Mouse (Mus musculus) MEL (cell line): Measurements from ENCODE around the gene Tnfaip1. TPM values are rescaled to one million over a fixed set of nuclear protein-coding genes. Genes with fewer than 3 reads are reported as not detected.
A peak's percentile ranks its signal among the peaks of the same experiment; 100 is the strongest.

ENCODE experiments used
- DNase-seq: peaks from one replicate; pipeline ENCODE4 v3.0.0; 2011; ENCODE audit warnings: low read depth, low spot score
- H3K27ac ChIP-seq: 2 replicates; pipeline ENCODE4 v1.5.1; 2012; ENCODE audit warnings: low read depth, mild to moderate bottlenecking, control low read depth, low read length, moderate library complexity; ENCODE audit not compliant: control insufficient read depth
- H3K27me3 ChIP-seq, 2 experiments: fragments of 150-350 bp in 1 of 2; sonication (generic) in 1 of 2; 2 replicates each; pipeline ENCODE4 v1.6.1; 2012; ENCODE audit warnings: low read length in 2 of 2, mild to moderate bottlenecking in 2 of 2, improper control_type of control experiment in 1 of 2, moderate library complexity in 1 of 2; ENCODE audit not compliant: insufficient read depth in 2 of 2, control insufficient read depth in 1 of 2
- H3K36me3 ChIP-seq, 2 experiments: 2 replicates each; pipeline ENCODE4 v1.6.1; 2012 to 2014; ENCODE audit warnings: low read length in 2 of 2, improper control_type of control experiment in 1 of 2, inconsistent platforms in 1 of 2, mild to moderate bottlenecking in 1 of 2; ENCODE audit not compliant: insufficient read depth in 2 of 2, control insufficient read depth in 1 of 2
- H3K4me1 ChIP-seq, 2 experiments: fragments of 150-350 bp in 1 of 2; sonication (generic) in 1 of 2; 2 replicates each; pipeline ENCODE4 v1.6.1; 2012; ENCODE audit warnings: low read length in 2 of 2, improper control_type of control experiment in 1 of 2, mild to moderate bottlenecking in 1 of 2; ENCODE audit not compliant: insufficient read depth in 2 of 2, control insufficient read depth in 1 of 2
- H3K4me3 ChIP-seq, 2 experiments: fragments of 150-350 bp in 1 of 2; sonication (generic) in 1 of 2; 2 replicates each; pipeline ENCODE4 v1.5.1; 2012; ENCODE audit warnings: low read depth in 2 of 2, low read length in 2 of 2, mild to moderate bottlenecking in 2 of 2, moderate library complexity in 2 of 2, control low read depth in 1 of 2, improper control_type of control experiment in 1 of 2; ENCODE audit not compliant: control insufficient read depth in 1 of 2, insufficient read depth in 1 of 2
- H3K79me2 ChIP-seq: 2 replicates; pipeline ENCODE4 v1.6.1; 2012; ENCODE audit warnings: mild to moderate bottlenecking, low read length, moderate library complexity; ENCODE audit not compliant: control insufficient read depth, poor library complexity, insufficient read depth
- H3K9ac ChIP-seq: 2 replicates; pipeline ENCODE4 v1.6.1; 2012; ENCODE audit warnings: low read depth, mild to moderate bottlenecking, control low read depth, low read length, moderate library complexity; ENCODE audit not compliant: control insufficient read depth, poor library complexity, severe bottlenecking
- H3K9me3 ChIP-seq: fragments of 150-350 bp; sonication (generic); replicated peaks from 2 replicates; pipeline ENCODE4 v1.6.1; 2012; ENCODE audit warnings: mild to moderate bottlenecking, low read length, improper control_type of control experiment, moderate library complexity; ENCODE audit not compliant: insufficient read depth
- CHD1 ChIP-seq: IDR thresholded peaks from 2 replicates; pipeline ENCODE4 v1.6.1; 2012; ENCODE audit warnings: low read depth, mild to moderate bottlenecking, inconsistent platforms, low read length, improper control_type of control experiment
- CHD2 ChIP-seq: IDR thresholded peaks from 2 replicates; pipeline ENCODE4 v1.6.1; 2011; ENCODE audit warnings: low read length, improper control_type of control experiment
- CTCF ChIP-seq, 3 experiments: IDR thresholded peaks in 2 of 3; conservative IDR thresholded peaks in 1 of 3; 2 replicates each; pipeline ENCODE4 v1.5.1; 2011 to 2012; ENCODE audit warnings: low read length in 3 of 3, low read depth in 2 of 3, mild to moderate bottlenecking in 2 of 3, improper control_type of control experiment in 1 of 3, inconsistent platforms in 1 of 3, mixed read lengths in 1 of 3, moderate library complexity in 1 of 3; ENCODE audit not compliant: control insufficient read depth in 1 of 3, insufficient read depth in 1 of 3, poor library complexity in 1 of 3, severe bottlenecking in 1 of 3
- ELF1 ChIP-seq: IDR thresholded peaks from 2 replicates; pipeline ENCODE4 v1.6.1; 2014; ENCODE audit warnings: low read depth, mild to moderate bottlenecking, inconsistent platforms, low read length, improper control_type of control experiment, moderate library complexity
- EP300 ChIP-seq, 2 experiments: IDR thresholded peaks; 2 replicates each; pipeline ENCODE4 v1.6.1; 2011; ENCODE audit warnings: improper control_type of control experiment in 2 of 2, low read length in 2 of 2, low read depth in 1 of 2, mild to moderate bottlenecking in 1 of 2
- ETS1 ChIP-seq: IDR thresholded peaks from 2 replicates; pipeline ENCODE4 v1.6.1; 2012; ENCODE audit warnings: low read depth, mild to moderate bottlenecking, inconsistent platforms, low read length, improper control_type of control experiment, moderate library complexity
- GABPA ChIP-seq: IDR thresholded peaks from 2 replicates; pipeline ENCODE4 v1.6.1; 2012; ENCODE audit warnings: low read depth, mild to moderate bottlenecking, inconsistent platforms, low read length, improper control_type of control experiment, moderate library complexity
- GATA1 ChIP-seq: IDR thresholded peaks from 2 replicates; pipeline ENCODE4 v1.6.1; 2011; ENCODE audit warnings: low read depth, low read length, improper control_type of control experiment
- HCFC1 ChIP-seq: IDR thresholded peaks from 2 replicates; pipeline ENCODE4 v1.6.1; 2012; ENCODE audit warnings: low read depth, mild to moderate bottlenecking, inconsistent platforms, low read length, improper control_type of control experiment, moderate library complexity
- JUND ChIP-seq: IDR thresholded peaks from 2 replicates; pipeline ENCODE4 v1.6.1; 2011; ENCODE audit warnings: low read depth, mild to moderate bottlenecking, improper control_type of control experiment, low read length
- MAFK ChIP-seq: IDR thresholded peaks from 2 replicates; pipeline ENCODE4 v1.6.1; 2011; ENCODE audit warnings: low read depth, mild to moderate bottlenecking, low read length, improper control_type of control experiment, borderline replicate concordance
- MAX ChIP-seq: IDR thresholded peaks from 2 replicates; pipeline ENCODE4 v1.6.1; 2011; ENCODE audit warnings: low read length, improper control_type of control experiment
- MAZ ChIP-seq: IDR thresholded peaks from 2 replicates; pipeline ENCODE4 v1.6.1; 2012; ENCODE audit warnings: low read depth, mild to moderate bottlenecking, inconsistent platforms, low read length, improper control_type of control experiment
- MXI1 ChIP-seq: IDR thresholded peaks from 2 replicates; pipeline ENCODE4 v1.6.1; 2011; ENCODE audit warnings: mild to moderate bottlenecking, low read depth, low read length, improper control_type of control experiment
- MYB ChIP-seq: IDR thresholded peaks from 2 replicates; pipeline ENCODE4 v1.6.1; 2011; ENCODE audit warnings: mild to moderate bottlenecking, low read depth, low read length, improper control_type of control experiment
- MYC ChIP-seq: IDR thresholded peaks from 2 replicates; pipeline ENCODE4 v1.6.1; 2011; ENCODE audit warnings: low read depth, mild to moderate bottlenecking, low read length, improper control_type of control experiment, moderate library complexity
- NELFE ChIP-seq: IDR thresholded peaks from 2 replicates; pipeline ENCODE4 v1.6.1; 2011; ENCODE audit warnings: low read depth, low read length, improper control_type of control experiment
- NRF1 ChIP-seq: IDR thresholded peaks from 2 replicates; pipeline ENCODE4 v1.6.1; 2014; ENCODE audit warnings: low read depth, mild to moderate bottlenecking, inconsistent platforms, low read length, improper control_type of control experiment, moderate library complexity; ENCODE audit not compliant: poor library complexity, insufficient read depth, severe bottlenecking
- POLR2A ChIP-seq, 2 experiments: IDR thresholded peaks; 2 replicates each; pipeline ENCODE4 v1.6.1; 2011 to 2012; ENCODE audit warnings: low read length in 2 of 2, mild to moderate bottlenecking in 2 of 2, control low read depth in 1 of 2, improper control_type of control experiment in 1 of 2, low read depth in 1 of 2, moderate library complexity in 1 of 2; ENCODE audit not compliant: control insufficient read depth in 1 of 2, insufficient read depth in 1 of 2, poor library complexity in 1 of 2
- POLR2AphosphoS2 ChIP-seq: IDR thresholded peaks from 2 replicates; pipeline ENCODE4 v1.6.1; 2011; ENCODE audit warnings: low read length, improper control_type of control experiment
- POLR2AphosphoS5 ChIP-seq: IDR thresholded peaks from 2 replicates; pipeline ENCODE4 v1.6.1; 2012; ENCODE audit warnings: low read depth, borderline replicate concordance, mild to moderate bottlenecking, inconsistent platforms, low read length, moderate library complexity, mixed read lengths
- RAD21 ChIP-seq: IDR thresholded peaks from 2 replicates; pipeline ENCODE4 v1.6.1; 2011; ENCODE audit warnings: mild to moderate bottlenecking, low read depth, low read length, improper control_type of control experiment
- SIN3A ChIP-seq: IDR thresholded peaks from 2 replicates; pipeline ENCODE4 v1.6.1; 2012; ENCODE audit warnings: low read length, improper control_type of control experiment, inconsistent platforms
- SMC3 ChIP-seq: IDR thresholded peaks from 2 replicates; pipeline ENCODE4 v1.6.1; 2011; ENCODE audit warnings: low read depth, low read length, improper control_type of control experiment
- TAL1 ChIP-seq: IDR thresholded peaks from 2 replicates; pipeline ENCODE4 v1.6.1; 2012; ENCODE audit warnings: mild to moderate bottlenecking, inconsistent platforms, low read length, moderate library complexity, mixed read lengths
- TBP ChIP-seq: IDR thresholded peaks from 2 replicates; pipeline ENCODE4 v1.8.0; 2011; ENCODE audit warnings: low read depth, low read length, improper control_type of control experiment
- UBTF ChIP-seq: IDR thresholded peaks from 2 replicates; pipeline ENCODE4 v1.6.1; 2012; ENCODE audit warnings: low read depth, mild to moderate bottlenecking, inconsistent platforms, low read length, improper control_type of control experiment, moderate library complexity, borderline replicate concordance; ENCODE audit not compliant: insufficient read depth
- USF1 ChIP-seq: IDR thresholded peaks from 2 replicates; pipeline ENCODE4 v1.6.1; 2014; ENCODE audit warnings: low read depth, mild to moderate bottlenecking, inconsistent platforms, low read length, improper control_type of control experiment, moderate library complexity
- ZKSCAN1 ChIP-seq: IDR thresholded peaks from 2 replicates; pipeline ENCODE4 v1.6.1; 2012; ENCODE audit warnings: low read depth, mild to moderate bottlenecking, inconsistent platforms, low read length, improper control_type of control experiment, moderate library complexity
- ZMIZ1 ChIP-seq: IDR thresholded peaks from 2 replicates; pipeline ENCODE4 v1.6.1; 2012; ENCODE audit warnings: low read depth, mild to moderate bottlenecking, inconsistent platforms, low read length, improper control_type of control experiment, moderate library complexity
- ZNF384 ChIP-seq: IDR thresholded peaks from 2 replicates; pipeline ENCODE4 v1.6.1; 2012; ENCODE audit warnings: low read depth, mild to moderate bottlenecking, inconsistent platforms, low read length, improper control_type of control experiment
- polyA plus RNA-seq, 2 experiments: library from polyadenylated mRNA; stranded (reverse) in 1 of 2; unstranded in 1 of 2; fragments of >175 nt in 1 of 2; fragments of >200 nt in 1 of 2; gene quantifications; 2 replicates each; pipeline versions ENCODE4 v1.2.1 to v1.2.4; 2012; ENCODE audit warnings: low replicate concordance in 2 of 2, low read depth in 1 of 2; ENCODE audit not compliant: insufficient read length in 2 of 2, insufficient read depth in 1 of 2, missing spikeins in 1 of 2
- total RNA-seq: library from RNA; depleted of rRNA; stranded (reverse); fragments of 300-350 nt; gene quantifications from 2 replicates; pipeline ENCODE4 v1.2.3, GENCODE M21; 2012

Tnfaip1 gene
- total and polyA plus RNA-seq, 3 experiments = 3.9 to 7.4 TPM; not detected in 1

DNA sequence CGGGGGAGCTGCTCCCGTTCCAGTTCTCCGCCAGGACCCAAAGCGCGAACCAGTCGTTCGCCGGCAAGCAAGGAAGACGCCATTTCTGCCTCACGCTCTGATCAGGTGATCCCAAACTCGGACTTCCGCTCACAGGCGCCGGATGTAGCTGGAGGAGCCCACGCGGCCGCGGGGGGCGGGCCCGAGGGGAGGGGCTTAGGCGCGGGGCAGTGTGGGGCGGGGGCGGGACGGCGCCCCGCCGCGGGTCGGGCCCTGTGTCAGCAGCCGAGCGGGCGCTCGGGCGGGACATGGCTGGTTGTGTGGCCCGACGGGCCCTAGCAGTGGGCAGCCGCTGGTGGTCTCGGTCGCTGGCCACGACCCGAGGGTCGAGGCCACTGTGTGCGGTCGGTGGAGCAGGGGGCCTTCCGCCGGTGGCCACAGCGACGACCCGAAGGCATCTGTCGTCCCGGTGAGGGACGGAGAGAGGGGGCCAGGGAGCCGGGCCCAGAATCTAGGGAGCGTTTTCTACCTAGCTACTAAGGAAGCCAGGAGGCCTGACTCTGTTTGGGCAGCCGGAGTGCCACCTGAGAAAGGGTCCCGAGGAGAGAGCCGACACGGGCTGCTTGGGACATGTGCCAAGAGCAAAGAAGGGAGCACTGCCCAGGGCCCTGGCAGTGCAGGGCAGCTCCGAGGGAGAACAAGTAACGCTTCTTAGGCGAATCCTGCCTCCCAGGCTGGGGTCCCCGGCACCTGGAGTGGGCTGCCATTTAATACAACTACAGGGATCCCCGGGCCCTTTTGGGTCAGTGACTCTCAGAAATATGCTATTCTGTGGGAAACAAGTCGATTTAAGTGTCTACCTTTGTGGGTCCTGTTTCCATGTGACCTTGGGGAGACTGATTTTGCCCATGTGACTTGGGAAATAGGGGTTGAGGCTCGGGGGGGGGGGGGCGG, 23.8 kb downstream of the Tnfaip1 start, which contains the start of the genes Tmem199 and Poldip2 (continued):
- TF ChIP-seq NELFE = peak; percentile 98
- 0 out of 4 replicates have a peak, but pooled peaks of 1 of the 2 experiments have one; percentile 34 for TF ChIP-seq EP300 (IDR thresholded peaks at IDR 0.05; ENCODE audit: low read depth in 1 of 2, low read length in 2 of 2)
- no peak for TF ChIP-seq ZKSCAN1
- peak; percentile 90 for TF ChIP-seq POLR2AphosphoS2
- 0 out of 6 replicates have a peak, but pooled peaks of 1 of the 3 experiments have one; percentile 0 for TF ChIP-seq CTCF (IDR thresholded peaks at IDR 0.05 in 2 of 3, conservative IDR thresholded peaks at IDR 0.05 in 1 of 3; ENCODE audit: control insufficient read depth in 1 of 3, insufficient read depth in 1 of 3, low read depth in 2 of 3, low read length in 3 of 3, poor library complexity in 1 of 3, severe bottlenecking in 1 of 3)
- 0 out of 2 replicates have a peak, but pooled peaks have one; percentile 27 for TF ChIP-seq NRF1
- TF ChIP-seq TBP = peak; percentile 86
- peak; percentile 98 to 99 for TF ChIP-seq POLR2A (IDR thresholded peaks at IDR 0.05; ENCODE audit: control insufficient read depth in 1 of 2, insufficient read depth in 1 of 2, low read depth in 1 of 2, low read length in 2 of 2, poor library complexity in 1 of 2)
- no peak for TF ChIP-seq MYB
- TF ChIP-seq USF1 = peak; percentile 96
- no peak; the same call in 1 of the 2 replicates for TF ChIP-seq UBTF
- peak; percentile 84 for TF ChIP-seq ELF1
- no peak for TF ChIP-seq CHD2
- TF ChIP-seq, all 39 proteins: peak for 22

DNA sequence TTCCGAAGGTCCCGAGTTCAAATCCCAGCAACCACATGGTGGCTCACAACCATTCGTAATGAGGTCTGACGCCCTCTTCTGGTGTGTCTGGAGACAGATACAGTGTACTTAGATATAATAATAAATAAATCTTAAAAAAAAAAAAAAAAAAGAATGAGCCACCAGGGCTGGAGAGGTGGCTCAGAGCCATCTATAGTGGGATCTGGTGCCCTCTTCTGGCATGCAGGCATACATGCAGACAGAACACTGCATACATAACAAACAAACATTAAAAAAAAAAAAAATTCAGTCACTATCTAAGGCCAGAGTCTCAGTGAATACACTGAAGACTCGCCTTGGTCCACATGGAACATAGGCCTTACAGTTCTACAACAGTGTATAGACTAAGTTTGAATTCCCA, 27.0 kb downstream of the Tnfaip1 start:
- Histone ChIP-seq H3K4me3 (no peak overlapping the region), H3K27ac (no peak overlapping the region), H3K27me3 (no peaks in the 10 kb centered on the region), H3K9ac (no peak overlapping the region), H3K36me3 (peaks cover 16% of the 10 kb centered on the region in 2 experiments), H3K79me2 (peaks cover 25% of the 10 kb centered on the region), H3K9me3 (no peaks in the 10 kb centered on the region), H3K4me1 (peaks cover 0 to 7% of the 10 kb centered on the region in 2 experiments; a peak in 2 of 4 replicates)
- DNase-seq = peak; percentile 77
- TF ChIP-seq NELFE (no peak), HCFC1 (no peak), CTCF (IDR thresholded peaks at IDR 0.05 in 2 of 3, conservative IDR thresholded peaks at IDR 0.05 in 1 of 3; ENCODE audit: control insufficient read depth in 1 of 3, insufficient read depth in 1 of 3, low read depth in 2 of 3, low read length in 3 of 3, poor library complexity in 1 of 3, severe bottlenecking in 1 of 3) (peak; percentile 38 to 69 (median 68)), MXI1 (no peak), NRF1 (no peak), UBTF (no peak), MAFK (no peak), SMC3 (peak; percentile 72), SIN3A (peak; percentile 46; the same call in 1 of the 2 replicates), USF1 (no peak), TAL1 (no peak), CHD2 (no peak), TBP (no peak), ZNF384 (peak; percentile 96), POLR2AphosphoS2 (no peak), GATA1 (no peak), RAD21 (peak; percentile 54), GABPA (no peak), ZMIZ1 (no peak), MAX (no peak), CHD1 (no peak), MYB (no peak), JUND (no peak), ETS1 (no peak), MAZ (no peak), POLR2AphosphoS5 (no peak), EP300 (IDR thresholded peaks at IDR 0.05; ENCODE audit: low read depth in 1 of 2, low read length in 2 of 2) (no peak), MYC (0 out of 2 replicates have a peak, but pooled peaks have one; percentile 50)
